16 mouse cellular contexts compared by ENCODE assay signal in genomic region chr4:150591602-150592001, GRCm38 (mm10).
DNase-seq lines count a peak whose midpoint lies in the region; ATAC-seq lines count a peak whose summit lies in the region.
"Had no signal": no experiment of that assay in that cellular context is flagged by ENCODE, and none has a peak within 500 bp of the region (broad histone marks: within the 10 kb centered on the region; RNA-seq: fewer than 3 reads in every experiment).

No protein-coding gene starts in this region.

- 79% methylated on average over 4 of the region's 4 CpGs for WGBS in heart, embryonic 10.5 days
- 24% methylated on average over 4 of the region's 4 CpGs for WGBS in kidney, embryonic 16.5 days
- 69% methylated on average over 4 of the region's 4 CpGs for whole genome bisulfite sequencing in neural tube, embryonic 13.5 days
- WGBS in neural tube, embryonic 15.5 days: 63% methylated on average over 4 of the region's 4 CpGs

- no peaks in the 10 kb centered on the region for H3K9me3 ChIP-seq in heart, embryonic 10.5 days
- H3K9me3 ChIP-seq in kidney, embryonic 16.5 days (ENCODE audit: low read length): no peaks in the 10 kb centered on the region
- no peaks in the 10 kb centered on the region for H3K9me3 ChIP-seq in neural tube, embryonic 13.5 days
- H3K9me3 ChIP-seq in neural tube, embryonic 15.5 days (replicated peaks): no peaks in the 10 kb centered on the region
- H3K9me3 ChIP-seq: embryonic facial prominence, embryonic 15.5 days; forebrain, embryonic 12.5 days; neural tube, embryonic 12.5 days had no signal

- intact Hi-C loops in heart, postnatal 14 days (cut with DNase I): no loop called here

- peaks cover 73% of the 10 kb centered on the region for H3K4me1 ChIP-seq in heart, embryonic 10.5 days
- peaks cover 80% of the 10 kb centered on the region for H3K4me1 ChIP-seq in kidney, embryonic 16.5 days (ENCODE audit: insufficient read depth, low read length)
- peaks cover 65% of the 10 kb centered on the region for H3K4me1 ChIP-seq in neural tube, embryonic 13.5 days (replicated peaks)
- H3K4me1 ChIP-seq in neural tube, embryonic 15.5 days: peaks cover 56% of the 10 kb centered on the region

- ATAC-seq in kidney, embryonic 16.5 days (ENCODE audit: low FRiP score, low TSS enrichment): no peak
- no peak for ATAC-seq in neural tube, embryonic 13.5 days (ENCODE audit: low read depth)
- ATAC-seq in neural tube, embryonic 15.5 days (ENCODE audit: low FRiP score): no peak

- H3K27me3 ChIP-seq in heart, embryonic 10.5 days (ENCODE audit: insufficient read depth, poor library complexity, severe bottlenecking): no peaks in the 10 kb centered on the region
- H3K27me3 ChIP-seq in kidney, embryonic 16.5 days (ENCODE audit: insufficient read depth, low read length): no peaks in the 10 kb centered on the region
- H3K27me3 ChIP-seq in neural tube, embryonic 13.5 days: no peaks in the 10 kb centered on the region
- H3K27me3 ChIP-seq in neural tube, embryonic 15.5 days (replicated peaks): no peaks in the 10 kb centered on the region
- H3K27me3 ChIP-seq: embryonic facial prominence, embryonic 15.5 days; forebrain, embryonic 12.5 days; neural tube, embryonic 12.5 days had no signal

- no peaks in the 10 kb centered on the region for H3K36me3 ChIP-seq in heart, embryonic 10.5 days
- H3K36me3 ChIP-seq in kidney, embryonic 16.5 days (ENCODE audit: insufficient read depth, low read length): no peaks in the 10 kb centered on the region
- no peaks in the 10 kb centered on the region for H3K36me3 ChIP-seq in neural tube, embryonic 13.5 days
- no peaks in the 10 kb centered on the region for H3K36me3 ChIP-seq in neural tube, embryonic 15.5 days
- H3K36me3 ChIP-seq: embryonic facial prominence, embryonic 15.5 days; forebrain, embryonic 12.5 days; neural tube, embryonic 12.5 days had no signal

- no peak overlapping the region for H3K27ac ChIP-seq in heart, embryonic 10.5 days
- peak overlapping the region; percentile 70 for H3K27ac ChIP-seq in kidney, embryonic 16.5 days (ENCODE audit: low read length)
- H3K27ac ChIP-seq in neural tube, embryonic 13.5 days (replicated peaks): 0 out of 2 replicates have a peak overlapping the region, but pooled peaks have one; percentile 18
- 0 out of 2 replicates have a peak overlapping the region, but pooled peaks have one; percentile 6 for H3K27ac ChIP-seq in neural tube, embryonic 15.5 days (replicated peaks)
- H3K27ac ChIP-seq: embryonic facial prominence, embryonic 15.5 days; forebrain, embryonic 12.5 days; heart, adult 2 months; neural tube, embryonic 12.5 days had no signal

- no peak overlapping the region for H3K4me2 ChIP-seq in kidney, embryonic 16.5 days (replicated peaks; ENCODE audit: low read depth, low read length)
- H3K4me2 ChIP-seq in neural tube, embryonic 13.5 days: no peak overlapping the region
- no peak overlapping the region for H3K4me2 ChIP-seq in neural tube, embryonic 15.5 days
- H3K4me2 ChIP-seq: embryonic facial prominence, embryonic 15.5 days; forebrain, embryonic 12.5 days; neural tube, embryonic 12.5 days had no signal

- DNase-seq in heart, embryonic 10.5 days (ENCODE audit: low spot score): peak; percentile 55
- no peak for DNase-seq in heart, postnatal 14 days
- DNase-seq in kidney, postnatal 10 days: no peak
- no peak for DNase-seq in neural tube, embryonic 10.5 days (ENCODE audit: extremely low spot score, low spot score)
- DNase-seq in adrenal gland, postnatal 36 days: no peak
- DNase-seq: cerebellum, adult 2 months; heart, adult 2 months; heart, postnatal 36 days; right cerebral cortex, postnatal 4 days; thymus, adult 2 months had no signal

- H3K9ac ChIP-seq in kidney, embryonic 16.5 days (replicated peaks; ENCODE audit: low read length): 0 out of 2 replicates have a peak overlapping the region, but pooled peaks have one; percentile 1
- no peak overlapping the region for H3K9ac ChIP-seq in neural tube, embryonic 13.5 days
- no peak overlapping the region for H3K9ac ChIP-seq in neural tube, embryonic 15.5 days (replicated peaks)
- H3K9ac ChIP-seq: embryonic facial prominence, embryonic 15.5 days; forebrain, embryonic 12.5 days; neural tube, embryonic 12.5 days had no signal

- no peak overlapping the region for H3K4me3 ChIP-seq in heart, embryonic 10.5 days
- H3K4me3 ChIP-seq in kidney, embryonic 16.5 days (ENCODE audit: low read length): no peak overlapping the region
- no peak overlapping the region for H3K4me3 ChIP-seq in neural tube, embryonic 13.5 days
- no peak overlapping the region for H3K4me3 ChIP-seq in neural tube, embryonic 15.5 days (replicated peaks)
- H3K4me3 ChIP-seq: embryonic facial prominence, embryonic 15.5 days; forebrain, embryonic 12.5 days; heart, adult 2 months; neural tube, embryonic 12.5 days had no signal
